Mouse (Mus musculus) C2C12 (cell line): ENCODE measurements at regions not wholly inside any gene's neighbourhood (a gene's known extent, or its start where the extent isn't known, plus 50 kb on each side); places are given as distances from the start of the nearest gene placed in this dataset.

Experiments used
- H3K27me3 ChIP-seq: one replicate; pipeline ENCODE4 v1.6.1; 2011; ENCODE audit not compliant: control insufficient read depth, insufficient read depth, insufficient read length
- H3K36me3 ChIP-seq: one replicate; pipeline ENCODE4 v1.6.1; 2011; ENCODE audit not compliant: control insufficient read depth, insufficient read depth
- H3K4me3 ChIP-seq: one replicate; pipeline ENCODE4 v1.5.1; 2011; ENCODE audit warnings: mild to moderate bottlenecking, control low read depth; ENCODE audit not compliant: poor library complexity, insufficient read depth, severe bottlenecking
- H3K79me2 ChIP-seq: one replicate; pipeline ENCODE4 v1.6.1; 2011; ENCODE audit not compliant: control insufficient read depth, insufficient read depth
- H3K79me3 ChIP-seq: one replicate; pipeline ENCODE4 v1.6.1; 2011; ENCODE audit warnings: low read depth, control low read depth
- H3ac ChIP-seq: one replicate; pipeline ENCODE3; 2011; ENCODE audit warnings: low read depth; ENCODE audit not compliant: control insufficient read depth, insufficient read length
- CEBPB ChIP-seq: IDR thresholded peaks from one replicate; pipeline ENCODE4 v1.6.1; 2011; ENCODE audit warnings: low read depth, mild to moderate bottlenecking, control low read depth, moderate library complexity
- CTCF ChIP-seq: IDR thresholded peaks from one replicate; pipeline ENCODE4 v1.5.1; 2011; ENCODE audit not compliant: control insufficient read depth, insufficient read depth, insufficient read length
- FOSL1 ChIP-seq: IDR thresholded peaks from one replicate; pipeline ENCODE4 v1.8.0; 2011; ENCODE audit warnings: mild to moderate bottlenecking, low read length; ENCODE audit not compliant: poor library complexity, insufficient read depth, severe bottlenecking
- MAX ChIP-seq: IDR thresholded peaks from one replicate; pipeline ENCODE4 v1.6.1; 2011; ENCODE audit warnings: mild to moderate bottlenecking, control low read depth
- MYOD1 ChIP-seq: IDR thresholded peaks from one replicate; pipeline ENCODE4 v1.6.1; 2011; ENCODE audit warnings: low read depth; ENCODE audit not compliant: control insufficient read depth, insufficient read length
- MYOG ChIP-seq: IDR thresholded peaks from one replicate; pipeline ENCODE4 v1.6.1; 2011; ENCODE audit not compliant: control insufficient read depth, insufficient read length; ENCODE audit errors: extremely low read depth
- USF1 ChIP-seq: IDR thresholded peaks from one replicate; pipeline ENCODE4 v1.6.1; 2011; ENCODE audit warnings: low read depth, mild to moderate bottlenecking, control low read depth, moderate library complexity

- H3K79me2 ChIP-seq: no peaks in the 10 kb centered on the region
- H3K27me3 ChIP-seq: no peaks in the 10 kb centered on the region
- H3ac ChIP-seq: no peak overlapping the region
- H3K79me3 ChIP-seq: no peaks in the 10 kb centered on the region
- H3K4me3 ChIP-seq: no peak overlapping the region
- H3K36me3 ChIP-seq: no peaks in the 10 kb centered on the region
- no peak for TF ChIP-seq USF1
- no peak for TF ChIP-seq MYOD1
- no peak for TF ChIP-seq MYOG
- no peak for TF ChIP-seq FOSL1
- TF ChIP-seq CTCF: no peak
- no peak for TF ChIP-seq MAX
- no peak for TF ChIP-seq CEBPB
These were observed 172.6 kb upstream of the Clint1 start for GRCm38 (mm10) chr11:45679293-45679673.

GRCm38 (mm10) chr11:45685571-45685970, 166.3 kb upstream of the Clint1 start:
- no peak for TF ChIP-seq MAX
- TF ChIP-seq MYOG: no peak
- TF ChIP-seq FOSL1: no peak
- TF ChIP-seq USF1: no peak
- TF ChIP-seq CEBPB: no peak
- TF ChIP-seq CTCF: no peak
- TF ChIP-seq MYOD1: no peak
- no peaks in the 10 kb centered on the region for H3K36me3 ChIP-seq
- H3K27me3 ChIP-seq: no peaks in the 10 kb centered on the region
- no peak overlapping the region for H3K4me3 ChIP-seq
- no peak overlapping the region for H3ac ChIP-seq
- H3K79me2 ChIP-seq: no peaks in the 10 kb centered on the region
- H3K79me3 ChIP-seq: no peaks in the 10 kb centered on the region

- no peaks in the 10 kb centered on the region for H3K79me3 ChIP-seq
- no peak for TF ChIP-seq MYOG
- TF ChIP-seq MAX: no peak
- TF ChIP-seq FOSL1: no peak
- no peak for TF ChIP-seq USF1
- no peak for TF ChIP-seq CTCF
- TF ChIP-seq CEBPB: no peak
- no peak for TF ChIP-seq MYOD1
- no peak overlapping the region for H3ac ChIP-seq
- H3K79me2 ChIP-seq: no peaks in the 10 kb centered on the region
- no peaks in the 10 kb centered on the region for H3K36me3 ChIP-seq
- H3K27me3 ChIP-seq: no peaks in the 10 kb centered on the region
- H3K4me3 ChIP-seq: no peak overlapping the region
These were observed 158.6 kb upstream of the Clint1 start for GRCm38 (mm10) chr11:45693206-45693605.

GRCm38 (mm10) chr11:45701506-45701905, 150.3 kb upstream of the Clint1 start:
- no peaks in the 10 kb centered on the region for H3K79me2 ChIP-seq
- H3K36me3 ChIP-seq: no peaks in the 10 kb centered on the region
- no peak overlapping the region for H3K4me3 ChIP-seq
- H3ac ChIP-seq: no peak overlapping the region
- H3K79me3 ChIP-seq: no peaks in the 10 kb centered on the region
- H3K27me3 ChIP-seq: no peaks in the 10 kb centered on the region
- TF ChIP-seq CEBPB: no peak
- no peak for TF ChIP-seq USF1
- TF ChIP-seq FOSL1: no peak
- TF ChIP-seq MYOG: no peak
- TF ChIP-seq MYOD1: no peak
- no peak for TF ChIP-seq CTCF
- TF ChIP-seq MAX: no peak

GRCm38 (mm10) chr11:45702916-45703315, 148.9 kb upstream of the Clint1 start:
- TF ChIP-seq MAX (no peak), CEBPB (no peak), MYOG (no peak), CTCF (no peak), USF1 (no peak), FOSL1 (no peak), MYOD1 (no peak)
- H3K4me3 ChIP-seq: no peak overlapping the region
- H3K79me3 ChIP-seq: no peaks in the 10 kb centered on the region
- no peaks in the 10 kb centered on the region for H3K27me3 ChIP-seq
- no peaks in the 10 kb centered on the region for H3K79me2 ChIP-seq
- H3ac ChIP-seq: no peak overlapping the region
- H3K36me3 ChIP-seq: no peaks in the 10 kb centered on the region

- Histone ChIP-seq H3K79me2 (no peaks in the 10 kb centered on the region), H3ac (no peak overlapping the region), H3K4me3 (no peak overlapping the region), H3K36me3 (no peaks in the 10 kb centered on the region), H3K79me3 (no peaks in the 10 kb centered on the region), H3K27me3 (no peaks in the 10 kb centered on the region)
- TF ChIP-seq MYOD1 (no peak), FOSL1 (no peak), CTCF (no peak), CEBPB (no peak), MYOG (no peak), USF1 (no peak), MAX (no peak)
These were observed 147.4 kb upstream of the Clint1 start for GRCm38 (mm10) chr11:45704411-45704810.
